Mouse (Mus musculus): ENCODE results near the gene Hdac6. TPM values are rescaled to one million over a fixed set of nuclear protein-coding genes. Genes with fewer than 3 reads are reported as not detected.

The Hdac6 gene
- polyA plus RNA-seq, 1 experiment from 2014 or later, result 26.1 TPM

DNA sequence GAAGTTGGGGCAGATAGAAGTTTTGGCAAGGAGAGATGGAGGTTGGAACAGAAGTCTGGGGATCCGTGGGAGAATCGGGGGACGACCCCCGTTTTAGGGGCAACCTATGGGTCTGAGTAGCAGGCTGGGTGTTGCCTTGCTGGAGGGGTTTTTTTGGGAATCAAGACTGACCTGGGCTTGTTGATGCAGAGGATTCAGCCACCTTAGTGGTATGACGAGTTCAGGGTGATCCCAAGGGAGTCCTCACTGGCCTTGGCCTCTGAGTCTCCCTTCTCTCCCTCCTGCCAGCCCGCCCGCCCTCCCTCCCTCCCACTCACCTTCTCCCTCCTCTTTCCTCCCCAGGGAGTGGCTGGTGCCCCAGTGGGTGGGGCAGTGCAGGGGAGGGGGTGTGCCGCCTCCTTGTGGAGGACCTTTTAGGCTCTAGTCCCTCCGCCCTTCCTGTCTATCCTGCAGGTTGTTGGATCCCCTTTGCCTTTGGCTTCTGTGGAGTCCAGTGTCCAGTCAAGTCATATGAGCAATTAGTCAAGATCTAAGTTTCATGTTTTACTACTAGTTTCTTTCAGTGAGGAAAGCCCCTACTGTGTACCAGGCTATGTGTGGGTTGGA lies 20.0 kb upstream of the Hdac6 start:
- Histone ChIP-seq H3K4me2 (ENCODE audit: low read depth, low read length) (no peak overlapping the region), H3K9me3 (replicated peaks; ENCODE audit: control insufficient read depth, low read length) (no peaks in the 10 kb centered on the region), H3K4me3 (ENCODE audit: low read length) (no peak overlapping the region), H3K27ac (ENCODE audit: low read length) (no peak overlapping the region), H3K4me1 (ENCODE audit: control insufficient read depth, insufficient read depth, low read length) (peaks cover 2% of the 10 kb centered on the region; the same call in 1 of the 2 replicates), H3K36me3 (ENCODE audit: control insufficient read depth, insufficient read depth) (no peaks in the 10 kb centered on the region), H3K27me3 (ENCODE audit: control insufficient read depth, insufficient read depth, low read length) (no peaks in the 10 kb centered on the region), H3K9ac (ENCODE audit: low read length) (no peak overlapping the region)
- 70% methylated on average over 8 of the region's 9 CpGs for WGBS
- ATAC-seq (replicated peaks; ENCODE audit: extremely low read depth, insufficient read depth, low FRiP score), result no peak

- Histone ChIP-seq H3K4me3 (ENCODE audit: low read length) (no peak overlapping the region), H3K4me2 (ENCODE audit: low read depth, low read length) (no peak overlapping the region), H3K9me3 (replicated peaks; ENCODE audit: control insufficient read depth, low read length) (no peaks in the 10 kb centered on the region), H3K4me1 (ENCODE audit: control insufficient read depth, insufficient read depth, low read length) (peaks cover 2% of the 10 kb centered on the region; the same call in 1 of the 2 replicates), H3K9ac (ENCODE audit: low read length) (no peak overlapping the region), H3K27ac (ENCODE audit: low read length) (no peak overlapping the region), H3K36me3 (ENCODE audit: control insufficient read depth, insufficient read depth) (no peaks in the 10 kb centered on the region), H3K27me3 (ENCODE audit: control insufficient read depth, insufficient read depth, low read length) (no peaks in the 10 kb centered on the region)
- 40% methylated on average over 4 of the region's 4 CpGs for WGBS
- ATAC-seq (replicated peaks; ENCODE audit: extremely low read depth, insufficient read depth, low FRiP score), result no peak
These were observed 18.5 kb upstream of the Hdac6 start for GRCm38 (mm10) chrX:7966161-7966560.

- no peaks in the 10 kb centered on the region for H3K36me3 ChIP-seq (ENCODE audit: control insufficient read depth, insufficient read depth)
- WGBS, result 55% methylated on average over 7 of the region's 7 CpGs
- no peak overlapping the region for H3K9ac ChIP-seq (ENCODE audit: low read length)
- H3K9me3 ChIP-seq (replicated peaks; ENCODE audit: control insufficient read depth, low read length), result no peaks in the 10 kb centered on the region
- no peak overlapping the region for H3K4me2 ChIP-seq (ENCODE audit: low read depth, low read length)
- no peaks in the 10 kb centered on the region for H3K4me1 ChIP-seq (ENCODE audit: control insufficient read depth, insufficient read depth, low read length)
- H3K27me3 ChIP-seq (ENCODE audit: control insufficient read depth, insufficient read depth, low read length), result no peaks in the 10 kb centered on the region
- H3K4me3 ChIP-seq (ENCODE audit: low read length), result no peak overlapping the region
- no peak for ATAC-seq (replicated peaks; ENCODE audit: extremely low read depth, insufficient read depth, low FRiP score)
- no peak overlapping the region for H3K27ac ChIP-seq (ENCODE audit: low read length)
These were observed 16.3 kb upstream of the Hdac6 start for GRCm38 (mm10) chrX:7963829-7964626.

DNA sequence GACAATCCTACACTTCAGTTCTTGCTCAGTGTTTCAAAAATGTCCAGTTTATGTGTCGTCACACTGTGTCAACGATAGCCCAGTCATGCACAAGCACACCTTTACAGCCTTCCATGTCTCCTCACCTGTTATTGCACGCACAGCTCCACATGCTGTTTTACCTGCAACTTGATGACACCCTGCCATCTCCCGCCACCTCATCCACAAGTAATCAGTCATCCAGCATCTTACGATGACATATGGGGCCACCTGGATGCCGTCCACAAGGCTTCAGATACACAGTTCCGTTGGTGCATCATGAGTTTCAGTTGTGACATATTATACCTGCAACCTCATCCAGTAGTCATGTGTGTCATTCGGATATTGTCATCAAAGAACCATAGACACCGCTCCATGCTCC lies 11.2 kb upstream of the Hdac6 start:
- Histone ChIP-seq H3K9ac (ENCODE audit: low read length) (no peak overlapping the region), H3K9me3 (replicated peaks; ENCODE audit: control insufficient read depth, low read length) (no peaks in the 10 kb centered on the region), H3K27ac (ENCODE audit: low read length) (no peak overlapping the region), H3K4me2 (ENCODE audit: low read depth, low read length) (no peak overlapping the region), H3K36me3 (ENCODE audit: control insufficient read depth, insufficient read depth) (no peaks in the 10 kb centered on the region), H3K4me1 (ENCODE audit: control insufficient read depth, insufficient read depth, low read length) (no peaks in the 10 kb centered on the region), H3K4me3 (ENCODE audit: low read length) (no peak overlapping the region), H3K27me3 (ENCODE audit: control insufficient read depth, insufficient read depth, low read length) (no peaks in the 10 kb centered on the region)
- 86% methylated on average over 9 of the region's 9 CpGs for WGBS
- ATAC-seq (replicated peaks; ENCODE audit: extremely low read depth, insufficient read depth, low FRiP score), result no peak

DNA sequence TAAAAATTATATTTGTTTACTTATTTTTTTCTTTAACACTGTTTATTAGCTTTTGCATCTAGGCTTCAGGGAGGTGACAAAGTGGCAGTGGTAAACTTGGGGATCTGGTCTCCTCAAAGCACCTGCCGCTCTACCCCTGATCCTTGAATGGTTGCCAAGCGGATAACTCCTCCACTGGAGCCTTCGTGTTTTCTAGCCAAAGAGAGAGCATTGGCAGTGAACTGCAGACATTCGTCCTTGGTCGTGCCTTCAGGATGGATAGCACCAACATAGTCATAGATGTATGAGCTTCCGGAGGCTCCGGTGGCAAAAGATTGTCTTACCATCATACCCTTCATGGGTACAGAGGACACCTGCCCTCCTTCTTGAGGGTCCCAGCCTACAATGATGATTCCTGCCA lies 2.4 kb upstream of the Hdac6 start:
- H3K9ac ChIP-seq (ENCODE audit: low read length), result no peak overlapping the region
- no peaks in the 10 kb centered on the region for H3K36me3 ChIP-seq (ENCODE audit: control insufficient read depth, insufficient read depth)
- no peak overlapping the region for H3K4me3 ChIP-seq (ENCODE audit: low read length)
- 80% methylated on average over 7 of the region's 7 CpGs for WGBS
- no peak overlapping the region for H3K4me2 ChIP-seq (ENCODE audit: low read depth, low read length)
- no peaks in the 10 kb centered on the region for H3K27me3 ChIP-seq (ENCODE audit: control insufficient read depth, insufficient read depth, low read length)
- no peaks in the 10 kb centered on the region for H3K4me1 ChIP-seq (ENCODE audit: control insufficient read depth, insufficient read depth, low read length)
- no peaks in the 10 kb centered on the region for H3K9me3 ChIP-seq (replicated peaks; ENCODE audit: control insufficient read depth, low read length)
- no peak overlapping the region for H3K27ac ChIP-seq (ENCODE audit: low read length)
- no peak for ATAC-seq (replicated peaks; ENCODE audit: extremely low read depth, insufficient read depth, low FRiP score)

- Histone ChIP-seq H3K4me1 (ENCODE audit: control insufficient read depth, insufficient read depth, low read length) (no peaks in the 10 kb centered on the region), H3K36me3 (ENCODE audit: control insufficient read depth, insufficient read depth) (no peaks in the 10 kb centered on the region), H3K4me2 (ENCODE audit: low read depth, low read length) (peak overlapping the region; percentile 69), H3K9me3 (replicated peaks; ENCODE audit: control insufficient read depth, low read length) (no peaks in the 10 kb centered on the region), H3K4me3 (ENCODE audit: low read length) (peak overlapping the region; percentile 61), H3K27me3 (ENCODE audit: control insufficient read depth, insufficient read depth, low read length) (no peaks in the 10 kb centered on the region), H3K9ac (ENCODE audit: low read length) (peak overlapping the region; percentile 72), H3K27ac (ENCODE audit: low read length) (peak overlapping the region; percentile 81)
- 15% methylated on average over 38 of the region's 38 CpGs for WGBS
- ATAC-seq (replicated peaks; ENCODE audit: extremely low read depth, insufficient read depth, low FRiP score), result peak; percentile 98
These were observed 307 bp upstream of the Hdac6 start for GRCm38 (mm10) chrX:7947900-7948492.

DNA sequence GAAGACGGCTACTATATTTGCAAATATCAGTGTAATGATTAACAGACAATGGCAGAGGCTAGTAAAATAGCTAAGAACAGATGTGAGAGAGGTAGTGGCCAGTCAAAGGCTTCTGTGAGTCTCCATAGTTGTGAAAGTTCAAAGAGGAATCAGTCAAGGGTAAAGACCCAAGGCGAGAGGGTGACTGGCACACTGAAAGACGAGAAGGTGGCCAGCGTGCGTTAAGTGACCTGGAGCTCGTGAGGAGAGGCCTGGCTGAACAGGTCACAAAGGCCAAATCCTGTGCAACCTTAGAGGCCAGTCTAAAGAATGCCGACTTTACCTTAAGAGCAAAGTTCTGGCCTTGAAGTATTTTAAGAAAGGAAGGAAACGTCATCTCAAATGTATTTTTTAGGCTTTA lies 2.1 kb downstream of the Hdac6 start:
- WGBS, result 83% methylated on average over 8 of the region's 8 CpGs
- Histone ChIP-seq H3K36me3 (ENCODE audit: control insufficient read depth, insufficient read depth) (no peaks in the 10 kb centered on the region), H3K4me3 (ENCODE audit: low read length) (no peak overlapping the region), H3K4me2 (ENCODE audit: low read depth, low read length) (no peak overlapping the region), H3K9ac (ENCODE audit: low read length) (no peak overlapping the region), H3K4me1 (ENCODE audit: control insufficient read depth, insufficient read depth, low read length) (no peaks in the 10 kb centered on the region), H3K9me3 (replicated peaks; ENCODE audit: control insufficient read depth, low read length) (no peaks in the 10 kb centered on the region), H3K27me3 (ENCODE audit: control insufficient read depth, insufficient read depth, low read length) (no peaks in the 10 kb centered on the region), H3K27ac (ENCODE audit: low read length) (no peak overlapping the region)
- no peak for ATAC-seq (replicated peaks; ENCODE audit: extremely low read depth, insufficient read depth, low FRiP score)

DNA sequence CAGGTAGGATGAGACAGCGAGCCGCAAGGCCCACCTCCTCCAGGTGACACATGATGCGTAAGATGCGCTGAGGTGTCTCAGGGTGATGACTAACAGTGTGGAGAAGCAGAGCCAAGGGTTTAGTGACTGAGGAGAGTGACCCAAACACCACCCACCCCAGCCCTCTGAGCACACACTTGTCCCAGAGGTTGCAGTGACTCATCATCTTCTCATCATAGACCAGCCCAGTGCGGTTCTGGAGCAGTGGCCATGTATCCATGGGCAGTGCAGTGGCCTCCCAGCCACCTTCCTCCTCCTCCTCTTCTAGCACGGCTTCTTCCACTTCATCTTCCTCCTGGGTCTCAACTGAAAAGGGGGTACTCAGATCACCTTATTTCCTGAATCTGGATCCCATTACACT lies 10.0 kb downstream of the Hdac6 start:
- H3K9me3 ChIP-seq (replicated peaks; ENCODE audit: control insufficient read depth, low read length), result no peaks in the 10 kb centered on the region
- peaks cover 3% of the 10 kb centered on the region; the same call in 1 of the 2 replicates for H3K36me3 ChIP-seq (ENCODE audit: control insufficient read depth, insufficient read depth)
- 82% methylated on average over 6 of the region's 6 CpGs for WGBS
- no peak overlapping the region for H3K4me2 ChIP-seq (ENCODE audit: low read depth, low read length)
- no peaks in the 10 kb centered on the region for H3K27me3 ChIP-seq (ENCODE audit: control insufficient read depth, insufficient read depth, low read length)
- no peak overlapping the region for H3K4me3 ChIP-seq (ENCODE audit: low read length)
- ATAC-seq (replicated peaks; ENCODE audit: extremely low read depth, insufficient read depth, low FRiP score), result no peak
- H3K27ac ChIP-seq (ENCODE audit: low read length), result no peak overlapping the region
- H3K4me1 ChIP-seq (ENCODE audit: control insufficient read depth, insufficient read depth, low read length), result no peaks in the 10 kb centered on the region
- H3K9ac ChIP-seq (ENCODE audit: low read length), result no peak overlapping the region

DNA sequence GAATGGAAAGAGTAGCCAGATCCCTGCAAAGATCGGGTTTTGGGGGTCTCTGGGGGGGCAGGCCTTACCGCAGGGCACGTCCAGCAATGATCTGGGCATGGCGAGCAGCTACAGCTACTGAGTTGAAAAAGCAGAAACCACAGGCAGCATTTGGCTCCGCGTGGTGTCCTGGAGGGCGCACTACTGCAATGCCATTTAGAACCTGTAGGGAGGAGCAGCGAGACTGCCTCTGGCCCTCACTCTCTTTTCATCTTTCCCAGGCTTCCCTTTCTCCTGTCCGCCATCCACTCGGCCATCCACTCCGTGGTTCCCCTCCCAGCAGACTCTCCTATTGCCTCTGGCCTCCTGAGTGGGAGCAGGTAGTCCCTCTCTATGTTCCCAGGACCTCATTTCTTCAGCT lies 10.8 kb downstream of the Hdac6 start:
- Histone ChIP-seq H3K4me3 (ENCODE audit: low read length) (no peak overlapping the region), H3K27me3 (ENCODE audit: control insufficient read depth, insufficient read depth, low read length) (no peaks in the 10 kb centered on the region), H3K27ac (ENCODE audit: low read length) (no peak overlapping the region), H3K9ac (ENCODE audit: low read length) (no peak overlapping the region), H3K4me2 (ENCODE audit: low read depth, low read length) (no peak overlapping the region), H3K36me3 (ENCODE audit: control insufficient read depth, insufficient read depth) (peaks cover 3% of the 10 kb centered on the region; the same call in 1 of the 2 replicates), H3K4me1 (ENCODE audit: control insufficient read depth, insufficient read depth, low read length) (no peaks in the 10 kb centered on the region), H3K9me3 (replicated peaks; ENCODE audit: control insufficient read depth, low read length) (no peaks in the 10 kb centered on the region)
- WGBS, result 49% methylated on average over 10 of the region's 11 CpGs
- ATAC-seq (replicated peaks; ENCODE audit: extremely low read depth, insufficient read depth, low FRiP score), result no peak

Data from heart, embryonic 16.5 days (tissue).